Mouse (Mus musculus): ENCODE measurements around the gene Guca2a. TPM values are rescaled to one million over a fixed set of nuclear protein-coding genes. Genes with fewer than 3 reads are reported as not detected.

The Guca2a gene
- polyA plus RNA-seq, 1 experiment from 2014 or later = not detected

DNA sequence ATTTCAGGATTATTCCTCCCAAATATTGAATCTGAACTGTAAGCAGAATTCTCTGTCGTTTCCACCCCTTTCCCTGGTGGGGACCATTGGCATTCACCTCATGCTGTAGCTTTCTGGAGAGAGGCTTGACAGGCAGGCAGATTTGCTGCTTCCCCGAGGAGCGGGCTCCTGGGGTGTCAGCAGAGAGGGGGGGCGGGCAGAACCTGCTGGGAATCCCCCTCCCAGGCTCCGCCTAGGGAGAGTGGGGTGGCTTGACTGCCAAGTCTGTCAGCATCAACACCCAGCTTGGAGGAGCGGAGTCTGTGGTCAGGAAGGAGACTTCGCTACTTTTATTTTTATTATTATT lies 32.7 kb downstream of the Guca2a start:
- H3K36me3 ChIP-seq = no peaks in the 10 kb centered on the region
- peaks cover 32% of the 10 kb centered on the region for H3K4me1 ChIP-seq (replicated peaks)
- H3K27ac ChIP-seq = no peak overlapping the region
- H3K4me2 ChIP-seq = no peak overlapping the region
- 0 out of 2 replicates have a peak, but pooled peaks cover 5% of the 10 kb centered on the region for H3K27me3 ChIP-seq
- WGBS = 47% methylated on average over 7 of the region's 7 CpGs
- no peak overlapping the region for H3K4me3 ChIP-seq
- ATAC-seq (ENCODE audit: low FRiP score) = no peak
- H3K9ac ChIP-seq = peak overlapping the region; percentile 49; the same call in 1 of the 2 replicates
- H3K9me3 ChIP-seq = no peaks in the 10 kb centered on the region

DNA sequence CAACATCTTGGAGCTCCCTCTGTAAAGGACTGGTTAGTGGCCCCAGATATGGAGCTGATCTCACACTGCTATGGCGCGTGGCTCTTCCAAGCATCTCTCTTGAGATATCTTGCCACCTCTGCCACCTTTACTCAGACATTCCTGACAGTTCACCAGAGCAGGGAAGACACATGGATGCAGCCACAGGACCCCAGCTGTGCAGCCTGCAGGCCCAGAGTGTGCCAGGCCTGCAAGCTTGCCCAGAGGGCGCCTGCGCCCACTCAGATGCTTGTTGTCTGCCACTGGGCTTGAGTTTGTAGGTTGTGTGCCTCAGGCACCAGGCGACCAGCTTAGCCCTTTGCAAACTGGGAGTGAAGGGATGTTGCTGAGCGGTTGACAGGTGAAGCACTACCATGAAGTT lies 33.2 kb downstream of the Guca2a start:
- no peaks in the 10 kb centered on the region for H3K36me3 ChIP-seq
- H3K4me1 ChIP-seq (replicated peaks) = peaks cover 30% of the 10 kb centered on the region
- H3K27me3 ChIP-seq = 0 out of 2 replicates have a peak, but pooled peaks cover 5% of the 10 kb centered on the region
- no peaks in the 10 kb centered on the region for H3K9me3 ChIP-seq
- 83% methylated on average over 6 of the region's 6 CpGs for WGBS
- H3K4me2 ChIP-seq = no peak overlapping the region
- no peak for ATAC-seq (ENCODE audit: low FRiP score)
- H3K27ac ChIP-seq = no peak overlapping the region
- no peak overlapping the region for H3K9ac ChIP-seq
- H3K4me3 ChIP-seq = no peak overlapping the region

DNA sequence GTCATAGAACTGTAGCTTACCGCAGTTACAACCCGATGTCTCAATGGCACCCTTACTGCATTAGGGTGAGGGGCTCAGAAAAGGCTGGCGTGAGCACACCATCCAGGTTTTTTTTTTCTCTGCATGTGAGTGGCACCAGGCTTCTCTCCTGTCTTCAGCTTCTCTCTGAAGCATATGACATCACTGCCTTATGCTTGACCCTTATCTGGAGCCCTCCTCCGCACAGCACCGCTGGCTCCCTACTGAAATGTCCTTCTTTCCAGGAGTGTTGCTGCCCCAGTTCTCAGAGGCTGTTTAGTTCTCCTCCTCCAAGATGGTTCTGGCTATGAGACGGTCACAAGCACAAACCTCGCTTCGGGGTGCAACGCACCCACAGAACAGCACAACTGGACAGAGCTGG lies 33.7 kb downstream of the Guca2a start:
- H3K9me3 ChIP-seq = no peaks in the 10 kb centered on the region
- WGBS = 93% methylated on average over 9 of the region's 9 CpGs
- no peak overlapping the region for H3K9ac ChIP-seq
- peaks cover 26% of the 10 kb centered on the region for H3K4me1 ChIP-seq (replicated peaks)
- no peak overlapping the region for H3K27ac ChIP-seq
- H3K27me3 ChIP-seq = 0 out of 2 replicates have a peak, but pooled peaks cover 5% of the 10 kb centered on the region
- ATAC-seq (ENCODE audit: low FRiP score) = no peak
- no peak overlapping the region for H3K4me2 ChIP-seq
- H3K36me3 ChIP-seq = no peaks in the 10 kb centered on the region
- no peak overlapping the region for H3K4me3 ChIP-seq

DNA sequence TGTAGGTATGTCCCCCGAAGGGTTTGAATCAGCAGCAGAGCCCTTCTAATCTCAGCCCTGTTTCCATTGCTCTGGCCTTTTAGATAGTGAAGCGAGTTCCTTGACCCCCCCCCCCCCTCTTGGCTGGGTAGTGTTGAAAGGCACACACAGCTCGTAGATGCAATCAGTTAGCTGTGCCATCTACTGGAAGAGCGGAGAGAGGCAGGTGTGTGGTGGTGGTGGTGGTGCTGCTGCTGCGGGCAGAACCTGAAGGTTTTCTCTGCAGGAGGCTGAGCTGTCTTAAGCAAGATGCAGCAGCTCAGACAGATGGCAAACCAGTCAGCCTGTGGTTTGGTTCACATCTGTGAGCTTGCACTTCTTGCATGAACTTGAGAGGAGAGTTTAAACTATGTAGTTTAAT lies 35.2 kb downstream of the Guca2a start:
- peaks cover 22% of the 10 kb centered on the region for H3K4me1 ChIP-seq (replicated peaks)
- 44% methylated on average over 5 of the region's 5 CpGs for WGBS
- no peak for ATAC-seq (ENCODE audit: low FRiP score)
- H3K27me3 ChIP-seq = 0 out of 2 replicates have a peak, but pooled peaks cover 5% of the 10 kb centered on the region
- H3K9me3 ChIP-seq = no peaks in the 10 kb centered on the region
- no peak overlapping the region for H3K27ac ChIP-seq
- no peaks in the 10 kb centered on the region for H3K36me3 ChIP-seq
- no peak overlapping the region for H3K9ac ChIP-seq
- no peak overlapping the region for H3K4me3 ChIP-seq
- no peak overlapping the region for H3K4me2 ChIP-seq

DNA sequence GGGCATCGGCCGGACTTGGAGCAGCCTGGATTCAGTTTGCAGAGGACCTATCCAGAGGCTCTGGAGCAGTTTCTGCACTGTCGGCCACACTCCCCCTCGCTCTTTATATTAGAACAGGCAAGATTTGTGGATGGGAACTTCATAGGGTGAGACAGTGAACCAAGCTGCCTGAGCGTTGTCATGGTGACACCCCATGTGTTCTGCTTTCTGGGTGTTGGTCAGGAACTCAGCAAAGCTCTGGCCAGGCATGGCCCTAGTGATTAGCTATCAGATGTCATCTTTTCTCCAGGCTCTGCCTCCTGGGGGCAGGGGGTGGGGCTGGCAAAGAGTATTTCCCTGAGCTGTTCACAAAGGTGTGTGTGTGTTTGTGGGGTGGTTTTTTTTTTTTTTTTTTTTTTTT lies 45.1 kb downstream of the Guca2a start:
- Histone ChIP-seq H3K9ac (no peak overlapping the region), H3K4me3 (no peak overlapping the region), H3K27me3 (0 out of 2 replicates have a peak, but pooled peaks cover 4% of the 10 kb centered on the region), H3K36me3 (no peaks in the 10 kb centered on the region), H3K27ac (no peak overlapping the region), H3K4me1 (replicated peaks) (peaks cover 7% of the 10 kb centered on the region), H3K9me3 (no peaks in the 10 kb centered on the region), H3K4me2 (no peak overlapping the region)
- ATAC-seq (ENCODE audit: low FRiP score) = no peak
- WGBS = 39% methylated on average over 5 of the region's 5 CpGs

DNA sequence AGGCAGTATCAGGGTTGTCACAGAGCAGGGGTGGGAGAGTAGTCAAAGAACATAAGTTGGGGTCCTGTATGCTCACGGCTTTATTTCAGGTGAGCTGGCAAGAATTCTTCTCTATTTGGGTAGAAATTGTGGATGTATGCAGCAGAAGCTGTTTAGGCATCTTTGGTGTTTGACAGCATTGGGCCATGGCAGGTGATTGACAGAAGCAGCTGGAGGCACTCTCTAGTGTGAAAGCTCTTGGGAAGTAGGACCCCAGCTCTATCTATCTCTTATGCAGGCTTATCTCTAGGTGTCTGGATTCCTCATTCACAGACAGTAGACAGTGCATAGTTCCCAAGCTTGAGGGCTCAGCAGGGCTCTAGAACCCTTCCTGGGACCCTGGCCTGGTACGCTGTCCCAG lies 48.2 kb downstream of the Guca2a start:
- Histone ChIP-seq H3K9me3 (no peaks in the 10 kb centered on the region), H3K27ac (no peak overlapping the region), H3K27me3 (0 out of 2 replicates have a peak, but pooled peaks cover 4% of the 10 kb centered on the region), H3K4me1 (replicated peaks) (peaks cover 7% of the 10 kb centered on the region), H3K9ac (no peak overlapping the region), H3K36me3 (no peaks in the 10 kb centered on the region), H3K4me3 (no peak overlapping the region), H3K4me2 (no peak overlapping the region)
- ATAC-seq (ENCODE audit: low FRiP score) = no peak
- 89% methylated on average over 2 of the region's 2 CpGs for WGBS

Other genes with a start within 250 kb of the Guca2a start
- 18.4 and 20.2 TPM in 2 replicates for gene Ccdc30, start 222.2 kb upstream of the Guca2a start, polyA plus RNA-seq (2015; fragmentation: Nextera tagmentation; extraction: Ambion mirVana)
- 21.5 and 21.8 TPM in 2 replicates for gene Ppcs, start 215.3 kb upstream of the Guca2a start, polyA plus RNA-seq (2015; fragmentation: Nextera tagmentation; extraction: Ambion mirVana)
- 0.40 and 0.44 TPM in 2 replicates for gene Zmynd12, start 214.9 kb upstream of the Guca2a start, polyA plus RNA-seq (2015; fragmentation: Nextera tagmentation; extraction: Ambion mirVana)
- 19.9 and 21.0 TPM in 2 replicates for gene Rimkla, start 145.1 kb upstream of the Guca2a start, polyA plus RNA-seq (2015; fragmentation: Nextera tagmentation; extraction: Ambion mirVana)
- 25.4 and 26.7 TPM in 2 replicates for gene Foxj3, start 100.7 kb upstream of the Guca2a start, polyA plus RNA-seq (2015; fragmentation: Nextera tagmentation; extraction: Ambion mirVana)
- 5.5 and 8.0 TPM in 2 replicates for gene Frg2f1, start 98.2 kb upstream of the Guca2a start, polyA plus RNA-seq (2015; fragmentation: Nextera tagmentation; extraction: Ambion mirVana)
- not detected in 2 replicates for gene Guca2b, start 21.2 kb downstream of the Guca2a start, polyA plus RNA-seq (2015; fragmentation: Nextera tagmentation; extraction: Ambion mirVana)
- 9.1 and 12.8 TPM in 2 replicates for gene Hivep3, start 96.1 kb downstream of the Guca2a start, polyA plus RNA-seq (2015; fragmentation: Nextera tagmentation; extraction: Ambion mirVana)